Mouse (Mus musculus) small intestine, adult 2 months (tissue): Measurements from ENCODE around the gene Lcn8.

ENCODE experiments used
- CTCF ChIP-seq: fragments of 200-500 bp; IDR thresholded peaks from 2 replicates; pipeline ENCODE4 v1.5.1; 2012; ENCODE audit warnings: low read depth, mild to moderate bottlenecking, control low read depth, inconsistent platforms, low read length, moderate library complexity, mixed read lengths; ENCODE audit not compliant: insufficient replicate concordance, insufficient read length; ENCODE audit errors: extremely low read depth
- POLR2A ChIP-seq: fragments of 200-500 bp; IDR thresholded peaks from 2 replicates; pipeline ENCODE4 v1.6.1; 2012; ENCODE audit warnings: low read depth, mild to moderate bottlenecking, control low read depth, inconsistent platforms, low read length, moderate library complexity

GRCm38 (mm10) chr2:25620852-25621228 is 32.1 kb upstream of the Lcn8 start:
- TF ChIP-seq CTCF (no peak), POLR2A (no peak)
